Mouse (Mus musculus) central nervous system, embryonic 14 days (tissue): ENCODE results near the gene Nudt22. TPM values are rescaled to one million over a fixed set of nuclear protein-coding genes. Genes with fewer than 3 reads are reported as not detected.

Experiments
- polyA plus RNA-seq: library from polyadenylated mRNA; depleted of rRNA; stranded (reverse); fragments of >200 nt; gene quantifications from 2 replicates; pipeline ENCODE4 v1.2.3, GENCODE M21; 2012; rRNA removed

Gene Nudt22
- polyA plus RNA-seq: 16.0 and 16.1 TPM in 2 replicates

GRCm38 (mm10) chr19:6996006-6996405, at the start of gene Nudt22, which contains the start of gene Trpt1:
Nudt22 (minus strand) TSS chr19:6996117.
Trpt1 (plus strand) TSS chr19:6996131.

DNA sequence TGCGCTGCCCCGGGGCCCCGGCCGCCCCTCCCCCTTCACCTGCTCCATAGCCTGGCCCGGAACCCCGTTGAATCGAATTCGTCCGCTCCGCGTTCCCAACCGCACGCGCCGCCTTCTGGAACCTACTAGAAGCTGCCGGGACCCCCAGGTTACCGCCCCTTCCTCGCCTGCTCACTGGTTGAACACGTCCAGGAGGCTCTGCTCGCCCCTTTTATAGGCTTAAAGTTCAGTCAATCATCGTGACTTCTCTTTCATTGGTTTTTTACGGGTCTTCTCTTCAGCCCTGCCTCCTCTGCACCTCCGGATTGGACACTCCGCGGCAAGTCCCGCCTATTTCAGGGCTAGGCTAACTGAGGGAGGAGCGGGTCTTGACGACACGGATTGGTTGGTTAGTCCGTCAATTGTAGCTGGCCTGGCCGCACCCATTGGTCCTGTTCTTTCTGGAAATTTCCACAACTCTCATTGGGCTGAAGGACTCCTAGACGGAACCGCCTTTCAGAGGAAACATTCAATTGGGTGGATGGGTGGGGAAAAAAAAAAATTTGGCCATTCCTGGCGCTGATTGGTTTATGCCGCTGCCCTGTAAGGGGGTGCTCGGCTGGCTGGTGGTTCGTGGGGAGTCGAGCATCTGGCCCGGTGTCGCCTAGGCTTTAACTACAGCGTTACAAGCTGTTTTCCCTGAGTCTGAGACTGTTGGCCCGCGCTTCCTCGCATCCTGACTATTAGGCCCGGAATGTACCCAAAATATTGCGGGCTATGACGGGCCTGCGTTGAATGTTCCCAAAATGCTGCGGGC, 44.1 kb upstream of the Nudt22 start, which contains the start of gene Stip1:
Gene Stip1, minus strand, starts transcription at position 127 of the 796 bp plus-strand sequence.

GRCm38 (mm10) chr19:7019191-7019590, 23.3 kb upstream of the Nudt22 start, which contains the start of gene Fermt3:
Fermt3 (minus strand) TSS chr19:7019469.

DNA sequence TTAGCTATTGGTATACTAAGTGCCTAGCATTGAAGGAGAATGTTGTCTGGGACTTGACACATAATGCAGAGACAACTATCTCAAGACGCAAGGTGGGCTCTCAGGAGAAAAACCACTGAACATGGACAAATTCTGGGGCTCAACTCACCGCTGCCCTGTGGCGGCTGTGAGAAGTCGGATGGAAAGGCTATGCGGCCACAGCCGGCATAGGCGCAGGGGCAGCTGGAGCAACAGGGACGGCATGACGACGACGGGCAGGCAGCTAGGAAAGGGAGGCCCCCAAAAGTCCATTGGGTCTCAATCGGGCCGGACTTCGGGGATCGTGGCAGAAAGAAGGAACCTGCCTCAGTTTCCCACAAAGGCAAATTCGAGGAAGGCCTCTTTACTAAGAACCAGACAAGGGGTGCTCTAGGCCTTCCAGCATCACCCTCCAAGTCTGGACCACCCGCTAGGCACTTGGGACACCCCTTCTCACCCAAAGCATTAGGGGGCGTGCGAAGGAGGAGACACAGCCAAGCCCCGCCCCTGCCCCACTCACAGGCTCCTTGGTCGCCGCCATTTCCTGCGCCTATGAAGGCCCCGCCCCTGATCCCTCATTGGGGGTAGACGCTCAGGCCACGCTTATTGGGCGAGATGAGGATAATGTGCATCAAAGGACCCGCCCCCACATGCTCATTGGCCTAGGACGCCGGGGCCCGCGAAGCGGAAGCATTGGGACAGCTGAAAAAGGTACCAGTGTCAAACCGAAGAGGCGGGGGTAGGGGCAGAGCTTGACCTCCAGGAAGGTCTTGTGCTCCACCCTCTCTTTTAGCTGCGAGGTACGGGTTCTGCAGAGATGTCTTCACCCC, 3.7 kb downstream of the Nudt22 start, which contains the start of gene Dnajc4:
Gene Dnajc4, minus strand, starts transcription at position 562 of the 848 bp plus-strand sequence.

DNA sequence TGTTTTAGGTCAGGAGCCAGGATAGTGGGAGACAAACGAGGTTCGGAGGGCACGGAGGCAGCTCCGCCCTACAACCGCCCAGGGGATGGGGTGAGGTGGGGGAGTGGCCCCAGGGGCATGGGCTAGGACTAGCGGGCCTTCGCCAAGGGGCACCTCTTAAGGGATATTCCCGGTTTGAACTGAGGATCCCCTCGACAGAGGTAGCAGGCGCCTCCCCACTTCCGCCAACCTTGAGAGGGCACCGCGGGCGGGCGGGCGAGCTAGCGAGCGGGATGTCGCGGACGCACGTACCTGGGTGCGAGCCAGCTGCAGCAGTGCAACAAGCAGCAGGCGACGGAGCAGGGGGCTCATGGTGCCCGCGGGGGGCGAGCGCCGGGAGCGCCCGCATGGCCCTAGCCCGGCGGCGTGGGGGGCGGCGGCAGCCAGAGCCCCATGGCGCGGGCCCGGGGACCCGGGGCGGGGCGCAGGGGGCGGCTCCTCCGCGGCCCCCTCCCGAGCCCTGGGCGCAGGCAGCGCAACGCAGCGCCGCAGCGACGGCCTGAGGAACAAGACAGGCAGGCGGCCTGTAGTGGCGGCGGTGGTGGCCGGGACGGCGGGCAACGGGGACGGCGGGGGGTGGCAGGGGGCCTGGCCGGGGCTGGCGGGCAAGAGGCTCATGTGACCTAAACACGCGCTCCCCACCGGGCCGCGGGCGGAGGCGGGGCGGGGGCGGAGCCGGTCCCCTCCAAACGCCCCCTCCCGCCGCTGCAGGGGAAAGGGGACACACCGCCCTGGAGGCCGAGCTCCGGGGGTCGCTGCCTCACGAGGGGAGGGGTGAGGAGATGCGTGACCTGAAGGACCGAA, 8.6 kb downstream of the Nudt22 start, which contains the start of gene Vegfb:
Gene Vegfb, minus strand, starts transcription at position 591 of the 843 bp plus-strand sequence.

GRCm38 (mm10) chr19:6980381-6981093, 15.4 kb downstream of the Nudt22 start, which contains the start of gene Fkbp2:
Fkbp2 (minus strand) TSS chr19:6980501.

GRCm38 (mm10) chr19:6975537-6976521, 20.1 kb downstream of the Nudt22 start, which contains the start of gene Plcb3:
Plcb3 (minus strand) TSS chr19:6976470.

DNA sequence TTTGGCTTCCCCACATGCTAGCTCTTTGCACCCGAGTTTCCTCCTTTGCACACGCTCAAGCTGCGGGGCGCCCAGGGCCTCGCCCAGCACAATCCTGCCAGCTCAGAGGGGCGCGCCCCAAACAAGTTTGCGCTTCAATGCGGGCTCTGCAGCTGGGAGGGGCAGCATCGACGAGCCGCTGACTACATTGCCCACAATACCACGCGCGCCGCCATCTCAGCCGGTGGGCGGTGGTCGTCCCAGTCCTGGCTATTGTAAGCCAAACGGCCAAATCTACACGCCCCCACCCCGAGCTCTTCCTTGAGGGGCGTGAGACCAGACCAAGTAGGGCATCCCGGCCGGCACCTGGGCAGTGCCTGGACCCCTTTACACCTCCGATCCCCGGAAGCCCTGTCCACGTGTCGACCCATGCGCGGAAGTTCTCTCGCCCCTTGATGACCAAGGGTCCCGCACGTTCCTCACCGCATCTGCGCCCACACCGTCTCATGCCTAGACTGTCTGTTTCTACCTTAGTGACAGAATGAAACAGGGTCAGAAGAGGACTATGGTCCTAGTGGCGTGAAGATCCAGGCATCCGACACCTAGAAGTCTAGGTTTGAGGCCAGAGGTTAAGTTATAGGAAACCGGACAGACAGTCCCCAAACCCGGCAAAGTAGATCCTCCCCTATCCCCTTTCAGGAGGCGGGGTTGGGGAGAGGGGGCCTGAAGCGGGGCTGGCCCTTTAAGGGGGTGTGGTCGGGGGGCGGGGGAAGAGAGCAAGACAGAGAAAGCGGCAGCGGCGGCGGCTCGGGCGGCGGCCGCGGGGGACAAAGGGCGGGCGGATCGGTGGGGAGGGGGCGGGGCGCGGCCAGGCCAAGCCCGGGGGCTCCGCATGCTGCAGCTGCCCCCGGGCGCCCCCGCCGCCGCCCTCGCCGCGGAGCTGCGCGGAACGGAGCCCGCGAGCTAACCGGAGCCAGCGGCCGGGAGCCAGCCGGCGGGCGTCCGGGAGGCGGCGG, 21.4 kb downstream of the Nudt22 start, which contains the start of gene Ppp1r14b:
Gene Ppp1r14b, plus strand, starts transcription at position 758 of the 995 bp plus-strand sequence.

Other genes with a start within 250 kb of the Nudt22 start
- gene Rps6ka4, start 155.5 kb downstream of the Nudt22 start, polyA plus RNA-seq: 5.8 and 10.8 TPM in 2 replicates
- gene Ccdc88b, start 137.9 kb downstream of the Nudt22 start, polyA plus RNA-seq: 1.2 and 1.5 TPM in 2 replicates
- 154 and 159 TPM in 2 replicates for gene Trmt112, start 86.4 kb downstream of the Nudt22 start, polyA plus RNA-seq
- 175 and 190 TPM in 2 replicates for gene Prdx5, start 86.0 kb downstream of the Nudt22 start, polyA plus RNA-seq
- 32.1 and 36.0 TPM in 2 replicates for gene Esrra, start 74.3 kb downstream of the Nudt22 start, polyA plus RNA-seq
- gene Catsperz, start 70.7 kb downstream of the Nudt22 start, polyA plus RNA-seq: 1.3 and 2.5 TPM in 2 replicates
- 1.2 and 1.7 TPM in 2 replicates for gene Kcnk4, start 61.6 kb downstream of the Nudt22 start, polyA plus RNA-seq
- 66.9 and 72.7 TPM in 2 replicates for gene Bad, start 54.3 kb downstream of the Nudt22 start, polyA plus RNA-seq
- 68.1 and 72.4 TPM in 2 replicates for gene Gpr137, start 53.6 kb downstream of the Nudt22 start, polyA plus RNA-seq
- gene Ppp1r14b, start 21.1 kb downstream of the Nudt22 start, polyA plus RNA-seq: 339 and 374 TPM in 2 replicates
- gene Plcb3, start 19.6 kb downstream of the Nudt22 start, polyA plus RNA-seq: 26.2 and 38.2 TPM in 2 replicates
- 61.1 and 75.9 TPM in 2 replicates for gene Fkbp2, start 15.6 kb downstream of the Nudt22 start, polyA plus RNA-seq
- gene Vegfb, start 8.5 kb downstream of the Nudt22 start, polyA plus RNA-seq: 30.0 and 38.5 TPM in 2 replicates
- gene Dnajc4, start 3.5 kb downstream of the Nudt22 start, polyA plus RNA-seq: 30.4 and 31.6 TPM in 2 replicates
- gene Trpt1, start within 50 bp of the Nudt22 start, polyA plus RNA-seq: 16.4 and 18.5 TPM in 2 replicates
- 5.4 and 5.5 TPM in 2 replicates for gene Fermt3, start 23.4 kb upstream of the Nudt22 start, polyA plus RNA-seq
- 177 and 196 TPM in 2 replicates for gene Stip1, start 43.9 kb upstream of the Nudt22 start, polyA plus RNA-seq
- 5.6 and 9.3 TPM in 2 replicates for gene Macrod1, start 60.7 kb upstream of the Nudt22 start, polyA plus RNA-seq
- 3.0 and 3.3 TPM in 2 replicates for gene Flrt1, start 109.6 kb upstream of the Nudt22 start, polyA plus RNA-seq
- 162 and 172 TPM in 2 replicates for gene Otub1, start 210.2 kb upstream of the Nudt22 start, polyA plus RNA-seq
- 562 and 588 TPM in 2 replicates for gene Cox8a, start 221.5 kb upstream of the Nudt22 start, polyA plus RNA-seq
- gene Naa40, start 245.1 kb upstream of the Nudt22 start, polyA plus RNA-seq: 68.7 and 70.7 TPM in 2 replicates